Comparison of ENCODE assay signal across 9 mouse cellular contexts in the genomic region with DNA sequence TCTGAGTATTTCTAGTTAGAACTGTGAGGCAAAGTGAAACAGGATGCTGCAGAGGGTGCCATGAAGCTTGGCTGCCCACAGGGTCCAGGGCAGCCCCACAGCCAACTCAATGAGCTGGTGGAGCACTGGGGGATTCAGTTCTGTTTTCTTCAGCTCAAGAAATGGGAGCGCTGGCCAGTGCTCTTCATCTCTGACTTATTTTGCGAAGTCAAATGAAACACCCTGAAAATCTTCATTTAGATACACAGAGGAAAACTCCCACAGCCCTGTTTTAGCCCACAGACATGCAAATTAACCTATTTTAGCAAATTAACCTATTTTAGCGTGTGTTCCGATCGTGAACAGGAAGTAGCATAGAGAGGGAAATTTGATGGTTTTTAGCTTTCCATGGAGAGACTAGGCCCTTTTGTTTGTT. TPM values are rescaled to one million over a fixed set of nuclear protein-coding genes. Genes with fewer than 3 reads are reported as not detected.
DNase-seq lines count a peak whose midpoint lies in the region; ATAC-seq and TF ChIP-seq lines count a peak whose summit lies in the region.
"Had no signal": no experiment of that assay in that cellular context is flagged by ENCODE, and none has a peak within 500 bp of the region (broad histone marks: within the 10 kb centered on the region; RNA-seq: fewer than 3 reads in every experiment).

No protein-coding gene starts in this region.

- no peak for TF ChIP-seq EP300 in liver, embryonic 14.5 days (IDR thresholded peaks at IDR 0.05; ENCODE audit: low read depth)

- 87% methylated on average over 5 of the region's 5 CpGs for WGBS in heart, embryonic 15.5 days
- 74% methylated on average over 5 of the region's 5 CpGs for whole genome bisulfite sequencing in liver, embryonic 14.5 days (ENCODE audit: insufficient replicate concordance)
- WGBS in midbrain, postnatal 0 days: 87% methylated on average over 5 of the region's 5 CpGs

- no peak overlapping the region for H3K4me3 ChIP-seq in heart, embryonic 15.5 days
- H3K4me3 ChIP-seq in liver, embryonic 14.5 days (ENCODE audit: insufficient read depth in 1 of 2, low read depth in 2 of 2, low read length in 2 of 2): no peak overlapping the region
- H3K4me3 ChIP-seq in midbrain, postnatal 0 days (ENCODE audit: low read depth, low read length): no peak overlapping the region

- no peak for TF ChIP-seq CTCF in liver, embryonic 14.5 days (IDR thresholded peaks at IDR 0.05; ENCODE audit: low read depth)
- TF ChIP-seq CTCF in midbrain, postnatal 0 days (IDR thresholded peaks at IDR 0.05): no peak

- H3K36me3 ChIP-seq in heart, embryonic 15.5 days: no peaks in the 10 kb centered on the region
- no peaks in the 10 kb centered on the region for H3K36me3 ChIP-seq in liver, embryonic 14.5 days (replicated peaks; ENCODE audit: control insufficient read depth, insufficient read depth, low read depth)
- no peaks in the 10 kb centered on the region for H3K36me3 ChIP-seq in midbrain, postnatal 0 days (ENCODE audit: insufficient read depth, low read length)

- no peak overlapping the region for H3K9ac ChIP-seq in heart, embryonic 15.5 days
- H3K9ac ChIP-seq in liver, embryonic 14.5 days (replicated peaks): no peak overlapping the region
- no peak overlapping the region for H3K9ac ChIP-seq in midbrain, postnatal 0 days (replicated peaks; ENCODE audit: low read length, poor library complexity, severe bottlenecking)

- peak overlapping the region; percentile 93 for H3K27ac ChIP-seq in heart, embryonic 15.5 days
- H3K27ac ChIP-seq in liver, embryonic 14.5 days: no peak overlapping the region
- H3K27ac ChIP-seq in midbrain, postnatal 0 days (ENCODE audit: low read depth, low read length): no peak overlapping the region

- ATAC-seq in heart, embryonic 15.5 days (replicated peaks; ENCODE audit: insufficient number of reproducible peaks, insufficient read depth, low FRiP score, low read depth): no peak
- ATAC-seq in activated CD4-positive, CD25-positive, alpha-beta regulatory T cell, adult 4 months: peak; percentile 87
- ATAC-seq in liver, embryonic 14.5 days (ENCODE audit: insufficient read depth): no peak
- no peak for ATAC-seq in midbrain, postnatal 0 days (ENCODE audit: low FRiP score)

- no peaks in the 10 kb centered on the region for H3K27me3 ChIP-seq in heart, embryonic 15.5 days
- no peaks in the 10 kb centered on the region for H3K27me3 ChIP-seq in liver, embryonic 14.5 days (ENCODE audit: control insufficient read depth, insufficient read depth, low read length)
- H3K27me3 ChIP-seq in midbrain, postnatal 0 days (ENCODE audit: insufficient read depth, low read length): no peaks in the 10 kb centered on the region

- no peak overlapping the region for H3K4me2 ChIP-seq in heart, embryonic 15.5 days
- peak overlapping the region; percentile 43 for H3K4me2 ChIP-seq in liver, embryonic 14.5 days (ENCODE audit: low read depth)
- no peak overlapping the region for H3K4me2 ChIP-seq in midbrain, postnatal 0 days (ENCODE audit: low read depth, low read length, poor library complexity, severe bottlenecking)

- intact Hi-C loops in heart, postnatal 25 days (cut with DNase I): no loop called here

- no peak for DNase-seq in heart, postnatal 25 days (ENCODE audit: low spot score)
- DNase-seq in B cell, adult 2 months: peak; percentile 67 to 68
- no peak for DNase-seq in liver, embryonic 14.5 days (ENCODE audit: low read depth in 3 of 3, low spot score in 3 of 3)
- no peak for DNase-seq in Muller cell, postnatal 12 days (ENCODE audit: inconsistent ontology term)
- DNase-seq in midbrain, postnatal 0 days (ENCODE audit: low spot score): no peak
- DNase-seq in urinary bladder, postnatal 25 days (ENCODE audit: low spot score): no peak
- DNase-seq: gastrocnemius, postnatal 14 days had no signal

- peaks cover 45% of the 10 kb centered on the region for H3K4me1 ChIP-seq in heart, embryonic 15.5 days (replicated peaks)
- H3K4me1 ChIP-seq in liver, embryonic 14.5 days (replicated peaks; ENCODE audit: control insufficient read depth in 2 of 2, insufficient read depth in 2 of 2, low read length in 1 of 2): peaks cover 19 to 35% of the 10 kb centered on the region in 2 experiments
- H3K4me1 ChIP-seq in midbrain, postnatal 0 days (ENCODE audit: insufficient read depth, low read length): no peaks in the 10 kb centered on the region

- H3K9me3 ChIP-seq in heart, embryonic 15.5 days (replicated peaks): no peaks in the 10 kb centered on the region
- no peaks in the 10 kb centered on the region for H3K9me3 ChIP-seq in liver, embryonic 14.5 days (ENCODE audit: control insufficient read depth, low read length)
- no peaks in the 10 kb centered on the region for H3K9me3 ChIP-seq in midbrain, postnatal 0 days (ENCODE audit: low read length)

RNA-seq across cellular contexts. Expression of gene Slc38a2, which starts 45.4 kb away (rescaled TPM):
- polyA plus RNA-seq in heart, embryonic 15.5 days (2015; fragmentation: Nextera tagmentation; extraction: Ambion mirVana): 158 and 170 TPM in 2 replicates
- total RNA-seq in heart, postnatal 25 days (2021): 100 to 1,000 TPM; 230 to 253 TPM
- 10 to 100 TPM; 36.1 to 47.0 TPM for polyA plus RNA-seq in activated CD4-positive, CD25-positive, alpha-beta regulatory T cell, adult 4 months (2017; shearing (Covaris generic))
- polyA plus RNA-seq in liver, embryonic 14.5 days (2012; rRNA removed): 16.9 and 19.9 TPM in 2 replicates
- 28.8 and 32.8 TPM in 2 replicates for polyA plus RNA-seq in liver, embryonic 14.5 days (2014; fragmentation: Nextera tagmentation; extraction: Ambion mirVana)
- 90.9 and 96.1 TPM in 2 replicates for total RNA-seq in midbrain, postnatal 0 days (2014; rRNA removed)
- polyA plus RNA-seq in midbrain, postnatal 0 days (2015; fragmentation: Nextera tagmentation; extraction: Ambion mirVana): 71.3 and 79.4 TPM in 2 replicates

Comparison
In these comparisons a context has a peak if more than half of its experiments do, and no peak if none do; other contexts are left out.
1. DNase-seq: peak in B cell, adult 2 months (2 of 2); none in heart, postnatal 25 days (single experiment), liver, embryonic 14.5 days (0 of 3), Muller cell, postnatal 12 days (single experiment), midbrain, postnatal 0 days (single experiment) and urinary bladder, postnatal 25 days (single experiment).